Mouse (Mus musculus): ENCODE measurements around the gene Hecw2.

Hecw2 gene

GRCm38 (mm10) chr1:54110920-54111605 is 83.9 kb downstream of the Hecw2 start:
- no peak for DNase-seq

- no peak for DNase-seq
Observed at GRCm38 (mm10) chr1:54109255-54109654, 85.7 kb downstream of the Hecw2 start.

- no peak for DNase-seq
Observed at GRCm38 (mm10) chr1:54106756-54107155, 88.2 kb downstream of the Hecw2 start.

GRCm38 (mm10) chr1:54079708-54080107 is 115.3 kb downstream of the Hecw2 start:
- no peak for DNase-seq

GRCm38 (mm10) chr1:54074456-54074855 is 120.5 kb downstream of the Hecw2 start:
- no peak for DNase-seq

GRCm38 (mm10) chr1:54070121-54070520 is 124.8 kb downstream of the Hecw2 start:
- DNase-seq, result no peak

- no peak for DNase-seq
Observed at GRCm38 (mm10) chr1:54068248-54068647, 126.7 kb downstream of the Hecw2 start.

GRCm38 (mm10) chr1:54065434-54065833 is 129.5 kb downstream of the Hecw2 start:
- DNase-seq, result no peak

GRCm38 (mm10) chr1:54061078-54061477 is 133.9 kb downstream of the Hecw2 start:
- no peak for DNase-seq

GRCm38 (mm10) chr1:54059731-54060130 is 135.2 kb downstream of the Hecw2 start:
- DNase-seq, result no peak

GRCm38 (mm10) chr1:54052771-54053170 is 142.2 kb downstream of the Hecw2 start:
- DNase-seq, result no peak

- DNase-seq, result no peak
Observed at GRCm38 (mm10) chr1:54046923-54047322, 148.0 kb downstream of the Hecw2 start.

GRCm38 (mm10) chr1:54039062-54039461 is 155.9 kb downstream of the Hecw2 start:
- DNase-seq, result peak; percentile 28

- no peak for DNase-seq
Observed at GRCm38 (mm10) chr1:54017686-54018085, 177.3 kb downstream of the Hecw2 start.

- no peak for DNase-seq
Observed at GRCm38 (mm10) chr1:54015739-54016138, 179.2 kb downstream of the Hecw2 start.

GRCm38 (mm10) chr1:54012414-54012813 is 182.6 kb downstream of the Hecw2 start:
- DNase-seq, result no peak

GRCm38 (mm10) chr1:54009418-54010064 is 185.4 kb downstream of the Hecw2 start:
- DNase-seq, result no peak

- no peak for DNase-seq
Observed at GRCm38 (mm10) chr1:54005860-54006386, 189.0 kb downstream of the Hecw2 start.

GRCm38 (mm10) chr1:54003288-54003687 is 191.7 kb downstream of the Hecw2 start:
- no peak for DNase-seq

- no peak for DNase-seq
Observed at GRCm38 (mm10) chr1:54002077-54002476, 192.9 kb downstream of the Hecw2 start.

GRCm38 (mm10) chr1:53997239-53997638 is 197.7 kb downstream of the Hecw2 start:
- no peak for DNase-seq

GRCm38 (mm10) chr1:53986185-53986892 is 208.6 kb downstream of the Hecw2 start:
- peak; percentile 7 for DNase-seq

- peak; percentile 54 for DNase-seq
Observed at GRCm38 (mm10) chr1:53978514-53978831, 216.5 kb downstream of the Hecw2 start.
